Mouse (Mus musculus): ENCODE data around the gene Grk4. TPM values are rescaled to one million over a fixed set of nuclear protein-coding genes. Genes with fewer than 3 reads are reported as not detected.
"Not testable (repeated sequence)": the region's sequence is repeated elsewhere in the genome, so short reads cannot be mapped to it uniquely, and the experiment has no call there.

Grk4 gene
- polyA plus RNA-seq, 1 experiment from 2014 or later = 0.92 TPM

DNA sequence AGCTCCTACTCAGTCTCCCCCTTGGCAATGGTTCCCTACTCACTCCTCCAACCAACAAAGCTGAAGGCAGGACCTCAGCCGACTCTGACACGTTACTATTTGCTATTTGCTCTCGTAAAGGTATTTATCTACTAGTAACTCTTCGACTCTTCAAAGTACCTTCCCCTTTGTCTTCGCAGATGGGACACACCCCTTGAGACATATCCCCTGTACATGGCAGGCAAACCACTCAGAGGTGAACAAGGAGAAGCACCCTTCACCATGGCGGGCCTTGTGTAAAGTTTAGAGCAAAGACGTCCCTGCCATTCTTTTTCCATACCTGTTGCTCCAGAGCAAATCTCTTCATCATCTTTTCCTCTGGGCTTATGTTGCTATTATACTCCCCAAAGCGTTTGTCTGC is 2.6 kb upstream of the Grk4 start:
- WGBS = 92% methylated on average over 8 of the region's 8 CpGs
- DNase-seq (ENCODE audit: low spot score) = peak; percentile 51
- Histone ChIP-seq H3K36me3 (peaks cover 53% of the 10 kb centered on the region), H3K27ac (no peak overlapping the region), H3K4me1 (peaks cover 7% of the 10 kb centered on the region), H3K27me3 (ENCODE audit: insufficient read depth, poor library complexity, severe bottlenecking) (no peaks in the 10 kb centered on the region; the same call in 1 of the 2 replicates), H3K9me3 (no peaks in the 10 kb centered on the region), H3K4me3 (no peak overlapping the region)

DNA sequence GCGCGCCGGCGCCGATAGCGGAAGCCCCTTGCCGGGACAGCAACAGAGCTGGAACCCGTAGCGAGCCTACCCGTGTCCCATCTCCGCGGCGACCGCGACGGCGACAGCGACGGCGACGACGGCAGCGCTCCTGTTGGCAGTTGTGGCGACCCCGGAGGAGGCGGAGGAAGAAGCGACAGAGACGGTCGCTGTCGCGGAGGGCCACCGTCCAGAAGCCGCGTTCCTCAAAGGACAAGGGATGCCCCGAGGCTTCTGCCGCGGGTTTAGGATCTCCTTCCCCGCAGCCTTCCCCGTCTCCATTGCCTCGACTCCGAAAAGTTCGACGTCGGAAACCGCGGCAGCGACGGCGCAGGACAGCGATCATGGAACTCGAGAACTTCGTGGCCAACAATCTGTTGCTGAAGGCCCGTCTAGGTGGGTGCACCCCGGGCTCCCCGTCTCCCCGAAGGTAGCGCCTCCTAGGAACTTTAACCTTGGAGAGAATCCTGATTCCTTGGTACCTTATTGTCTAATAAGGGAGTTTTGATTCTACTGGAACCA is 482 bp downstream of the Grk4 start:
- H3K27me3 ChIP-seq (ENCODE audit: insufficient read depth, poor library complexity, severe bottlenecking) = no peaks in the 10 kb centered on the region; the same call in 1 of the 2 replicates
- H3K36me3 ChIP-seq = peaks cover 22% of the 10 kb centered on the region
- no peak for DNase-seq (ENCODE audit: low spot score)
- WGBS = under 1% methylated on average over 57 of the region's 57 CpGs
- peaks cover 7% of the 10 kb centered on the region for H3K4me1 ChIP-seq
- H3K27ac ChIP-seq = peak overlapping the region; percentile 93
- peak overlapping the region; percentile 71 for H3K4me3 ChIP-seq
- no peaks in the 10 kb centered on the region for H3K9me3 ChIP-seq

DNA sequence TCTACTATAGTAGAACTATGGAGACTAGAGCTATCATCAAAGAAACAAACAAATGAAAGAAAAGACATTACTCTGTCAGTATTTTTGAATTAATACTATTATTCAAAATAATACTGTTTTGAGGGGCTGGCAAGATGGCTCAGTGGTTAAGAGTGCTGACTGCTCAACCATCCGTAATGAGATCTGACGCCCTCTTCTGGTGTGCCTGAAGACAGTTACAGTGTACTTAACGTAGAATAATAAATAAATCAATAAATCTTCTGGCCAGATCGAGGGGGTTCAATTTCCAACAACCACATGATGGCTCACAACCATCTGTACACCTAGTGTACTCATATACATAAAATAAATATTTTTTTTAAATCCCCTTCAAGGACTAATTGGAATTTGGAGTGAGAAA is 1.7 kb downstream of the Grk4 start:
- H3K36me3 ChIP-seq = peaks cover 10% of the 10 kb centered on the region; the same call in 1 of the 2 replicates
- 81% methylated on average over 4 of the region's 4 CpGs for WGBS

DNA sequence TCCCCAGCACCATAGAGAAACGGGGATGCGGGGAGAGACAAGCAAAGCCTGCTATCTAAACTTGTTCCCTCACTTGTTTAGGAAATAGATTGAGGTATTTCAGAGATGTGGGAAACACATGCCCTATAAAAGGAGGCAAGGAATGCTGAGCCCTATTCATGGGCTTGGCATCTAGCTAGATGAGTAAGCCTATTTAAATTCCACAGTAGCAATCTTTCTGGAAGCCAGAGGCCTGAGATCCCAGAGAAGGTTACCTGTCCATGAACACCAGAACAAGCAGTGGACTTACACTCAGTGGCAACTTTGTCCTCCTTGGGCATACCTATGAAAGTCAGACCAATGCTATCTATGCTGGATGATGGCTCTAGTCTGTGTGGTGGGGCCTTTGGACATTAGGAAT is 3.1 kb downstream of the Grk4 start:
- no peaks in the 10 kb centered on the region; the same call in 1 of the 2 replicates for H3K27me3 ChIP-seq (ENCODE audit: insufficient read depth, poor library complexity, severe bottlenecking)
- 91% methylated on average over 2 of the region's 2 CpGs for WGBS
- no peak overlapping the region for H3K27ac ChIP-seq
- no peaks in the 10 kb centered on the region for H3K9me3 ChIP-seq
- peaks cover 7% of the 10 kb centered on the region for H3K4me1 ChIP-seq
- H3K36me3 ChIP-seq = 0 out of 2 replicates have a peak, but pooled peaks cover under 1% of the 10 kb centered on the region
- no peak for DNase-seq (ENCODE audit: low spot score)
- H3K4me3 ChIP-seq = no peak overlapping the region

More for the DNA sequence above, 1.7 kb downstream of the Grk4 start:
- Histone ChIP-seq H3K27me3 (ENCODE audit: insufficient read depth, poor library complexity, severe bottlenecking) (no peaks in the 10 kb centered on the region; the same call in 1 of the 2 replicates), H3K27ac (no peak overlapping the region), H3K4me3 (no peak overlapping the region), H3K9me3 (no peaks in the 10 kb centered on the region), H3K4me1 (peaks cover 7% of the 10 kb centered on the region)
- DNase-seq (ENCODE audit: low spot score) = no peak

DNA sequence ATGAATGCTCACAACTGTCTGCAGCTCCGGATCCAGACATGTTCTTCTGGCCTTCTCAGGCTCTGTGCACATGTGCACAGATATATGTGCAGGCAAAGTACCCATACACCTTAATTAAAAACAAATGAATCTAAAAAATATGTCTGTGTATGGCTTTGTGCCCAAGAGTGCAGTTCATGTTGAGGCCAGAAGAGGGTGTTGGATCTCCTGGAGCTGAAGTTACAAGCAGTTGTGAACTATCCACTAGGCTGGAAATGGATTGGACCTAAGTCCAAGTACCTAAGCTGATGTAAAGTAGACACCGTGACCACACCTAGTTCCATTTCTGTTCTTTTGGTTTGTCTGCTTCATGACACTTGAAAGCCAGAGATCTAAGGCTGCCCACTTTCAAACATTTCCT is 9.3 kb downstream of the Grk4 start:
- Histone ChIP-seq H3K27me3 (ENCODE audit: insufficient read depth, poor library complexity, severe bottlenecking) (no peaks in the 10 kb centered on the region), H3K9me3 (no peaks in the 10 kb centered on the region)
- 76% methylated on average over 2 of the region's 2 CpGs for WGBS

DNA sequence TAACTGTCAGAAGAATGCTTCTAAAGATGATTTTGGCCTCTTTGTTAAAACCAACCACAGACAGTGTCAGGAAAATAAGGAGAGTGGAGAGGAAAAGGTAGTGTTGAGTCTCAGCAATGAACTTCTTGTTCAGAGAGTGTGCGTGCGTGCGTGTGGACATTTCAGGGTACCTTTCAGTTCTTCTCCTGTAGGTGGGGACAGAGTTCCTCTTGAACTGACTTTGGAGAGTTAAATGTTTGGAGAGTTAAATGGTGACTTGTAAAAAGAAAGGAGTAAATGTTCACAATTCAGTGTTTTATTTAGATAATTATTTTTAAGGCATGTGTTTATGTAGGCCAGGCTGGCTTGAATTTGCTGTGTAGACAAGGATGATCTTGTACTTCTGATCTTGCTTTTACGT is 10.1 kb downstream of the Grk4 start:
- no peaks in the 10 kb centered on the region for H3K27me3 ChIP-seq (ENCODE audit: insufficient read depth, poor library complexity, severe bottlenecking)
- no peak overlapping the region for H3K4me3 ChIP-seq
- no peak overlapping the region for H3K27ac ChIP-seq
- no peaks in the 10 kb centered on the region for H3K4me1 ChIP-seq
- WGBS = 84% methylated on average over 4 of the region's 4 CpGs
- DNase-seq (ENCODE audit: low spot score) = no peak
- no peaks in the 10 kb centered on the region for H3K9me3 ChIP-seq
- peaks cover 7% of the 10 kb centered on the region for H3K36me3 ChIP-seq

More for the DNA sequence above, 9.3 kb downstream of the Grk4 start:
- Histone ChIP-seq H3K36me3 (peaks cover 7% of the 10 kb centered on the region), H3K4me1 (no peaks in the 10 kb centered on the region), H3K27ac (no peak overlapping the region), H3K4me3 (no peak overlapping the region)
- no peak for DNase-seq (ENCODE audit: low spot score)

DNA sequence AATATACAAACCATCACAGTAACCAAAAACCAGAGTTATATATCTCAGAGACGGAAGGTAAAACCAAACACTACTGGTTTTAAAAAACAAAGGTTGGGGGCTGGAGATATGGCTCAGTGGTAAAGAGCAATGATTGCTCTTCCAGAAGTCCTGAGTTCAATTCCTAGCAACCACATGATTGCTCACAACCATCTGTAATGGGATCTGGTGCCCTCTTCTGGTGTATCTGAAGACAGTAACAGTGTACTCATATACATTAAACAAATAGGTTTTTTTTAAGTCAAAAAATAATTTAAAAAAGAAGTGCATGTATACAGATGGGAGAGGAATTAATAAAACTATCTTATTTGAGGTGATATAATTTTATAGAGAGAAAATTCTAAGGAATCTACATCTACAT is 29.7 kb downstream of the Grk4 start:
- H3K27ac ChIP-seq = no peak overlapping the region
- WGBS = 89% methylated on average over 1 of the region's 1 CpGs
- no peaks in the 10 kb centered on the region for H3K9me3 ChIP-seq
- H3K36me3 ChIP-seq = no peaks in the 10 kb centered on the region
- H3K4me3 ChIP-seq = no peak overlapping the region
- no peak for DNase-seq (ENCODE audit: low spot score)
- no peaks in the 10 kb centered on the region for H3K4me1 ChIP-seq
- H3K27me3 ChIP-seq (ENCODE audit: insufficient read depth, poor library complexity, severe bottlenecking) = no peaks in the 10 kb centered on the region

DNA sequence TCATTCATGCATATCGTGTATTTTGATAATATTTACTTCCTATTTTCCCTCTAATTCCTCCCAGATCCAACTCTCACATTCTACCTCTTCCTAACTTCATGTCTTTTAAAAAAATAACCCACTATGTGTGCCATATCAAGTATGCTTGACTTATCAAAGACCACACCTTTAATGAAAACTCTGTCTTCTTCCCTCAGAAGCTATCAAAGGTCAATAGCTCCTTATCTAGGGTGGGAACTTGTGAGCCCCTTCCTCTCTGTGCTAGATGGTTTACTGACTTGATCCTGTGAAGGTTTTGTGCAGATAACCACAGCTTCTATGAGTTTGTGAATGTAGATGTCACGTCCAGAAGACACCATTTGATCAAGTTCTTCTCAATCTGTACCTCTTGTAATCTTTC is 32.6 kb downstream of the Grk4 start:
- Histone ChIP-seq H3K4me3 (no peak overlapping the region), H3K4me1 (no peaks in the 10 kb centered on the region)
- 64% methylated on average over 2 of the region's 2 CpGs for WGBS

DNA sequence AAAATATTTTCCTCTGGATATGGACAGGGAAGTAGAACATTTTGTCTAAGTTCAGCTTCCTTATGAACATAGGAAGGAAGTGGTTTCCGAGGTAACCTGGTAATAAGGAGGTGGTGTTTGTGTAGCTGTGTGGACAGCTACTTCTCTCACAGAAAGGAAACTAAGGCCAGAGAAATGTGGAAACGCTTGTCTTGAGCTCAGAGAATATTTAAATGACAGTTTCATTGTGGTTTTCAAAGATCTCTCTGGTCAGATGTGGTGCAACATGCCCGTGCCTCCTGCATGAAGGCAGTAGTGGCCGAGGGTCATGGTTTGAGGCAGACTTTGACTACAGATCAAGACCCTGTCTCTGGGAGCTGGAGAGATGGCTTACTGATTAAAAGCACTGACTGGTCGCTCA is 35.3 kb downstream of the Grk4 start:
- no peaks in the 10 kb centered on the region for H3K36me3 ChIP-seq
- H3K27ac ChIP-seq = no peak overlapping the region
- no peaks in the 10 kb centered on the region for H3K27me3 ChIP-seq (ENCODE audit: insufficient read depth, poor library complexity, severe bottlenecking)
- 73% methylated on average over 5 of the region's 5 CpGs for WGBS
- H3K4me3 ChIP-seq = no peak overlapping the region
- no peaks in the 10 kb centered on the region for H3K9me3 ChIP-seq
- H3K4me1 ChIP-seq = no peaks in the 10 kb centered on the region
- DNase-seq (ENCODE audit: low spot score) = no peak

More for the DNA sequence above, 32.6 kb downstream of the Grk4 start:
- H3K36me3 ChIP-seq = no peaks in the 10 kb centered on the region
- H3K9me3 ChIP-seq = no peaks in the 10 kb centered on the region
- no peak overlapping the region for H3K27ac ChIP-seq
- DNase-seq (ENCODE audit: low spot score) = no peak
- no peaks in the 10 kb centered on the region for H3K27me3 ChIP-seq (ENCODE audit: insufficient read depth, poor library complexity, severe bottlenecking)

DNA sequence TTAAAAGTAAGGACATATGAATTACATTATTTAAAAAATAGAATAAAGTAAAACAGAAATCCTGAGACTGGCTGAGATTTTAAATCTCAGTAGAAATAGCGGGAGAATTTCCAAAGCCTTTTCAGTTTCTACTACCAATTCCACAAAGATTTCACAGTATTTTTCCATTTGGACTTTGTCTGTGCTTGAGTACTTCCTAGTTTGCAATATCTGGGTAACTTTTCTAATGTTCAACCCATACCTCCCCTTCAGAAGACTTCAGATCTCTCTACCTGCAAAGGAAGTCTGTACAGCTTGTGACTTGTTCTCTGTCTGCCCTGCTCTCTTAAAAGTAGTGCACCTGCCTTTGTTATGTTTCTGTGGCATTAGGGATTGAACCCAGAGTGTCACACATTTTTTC is 48.3 kb downstream of the Grk4 start:
- Histone ChIP-seq H3K4me1 (no peaks in the 10 kb centered on the region), H3K9me3 (no peaks in the 10 kb centered on the region), H3K36me3 (no peaks in the 10 kb centered on the region), H3K4me3 (no peak overlapping the region), H3K27ac (no peak overlapping the region), H3K27me3 (ENCODE audit: insufficient read depth, poor library complexity, severe bottlenecking) (no peaks in the 10 kb centered on the region)
- whole genome bisulfite sequencing = 87% methylated on average over 1 of the region's 1 CpGs
- no peak for DNase-seq (ENCODE audit: low spot score)

DNA sequence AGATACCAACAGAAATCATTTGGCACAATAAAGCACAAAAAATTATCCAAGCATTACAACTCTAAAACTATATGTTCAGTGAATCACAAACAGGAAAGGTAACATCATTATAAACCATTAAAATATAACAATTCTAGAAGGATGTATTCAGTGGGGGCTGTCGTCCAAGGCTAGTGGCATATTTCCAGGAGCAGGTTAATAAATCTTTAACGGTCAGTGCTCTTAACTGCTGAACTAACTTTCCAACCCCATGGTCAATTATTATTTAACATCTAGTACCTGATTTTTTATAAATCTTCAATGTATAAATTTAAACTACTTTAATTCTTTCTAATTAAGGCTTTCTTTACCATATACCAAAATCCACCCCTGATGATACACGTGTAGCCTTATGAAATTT is 54.2 kb downstream of the Grk4 start:
- WGBS = 79% methylated on average over 3 of the region's 3 CpGs
- H3K4me1 ChIP-seq; H3K9me3 ChIP-seq; H3K27ac ChIP-seq; DNase-seq (ENCODE audit: low spot score); H3K27me3 ChIP-seq (ENCODE audit: insufficient read depth, poor library complexity, severe bottlenecking); H3K36me3 ChIP-seq; H3K4me3 ChIP-seq: not testable (repeated sequence)

DNA sequence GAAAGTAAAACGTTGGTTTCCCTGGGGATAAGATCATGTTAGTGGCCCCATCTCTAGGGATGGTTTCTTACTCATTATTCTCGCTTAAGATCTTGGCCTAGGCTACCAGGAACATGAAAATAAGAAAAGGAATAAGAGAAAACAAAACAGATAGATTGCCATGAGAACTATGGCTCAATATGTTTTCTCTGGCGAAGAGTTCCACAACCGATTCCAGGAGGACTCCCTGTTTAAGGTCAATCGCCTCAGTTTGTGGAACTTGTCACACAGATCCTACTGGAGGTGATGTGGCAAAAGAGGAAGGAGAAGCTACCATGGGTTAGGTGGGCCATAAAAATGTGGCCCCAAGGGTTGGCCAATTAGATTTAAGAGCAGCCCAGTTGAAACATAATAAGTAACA is 54.6 kb downstream of the Grk4 start:
- no peak for DNase-seq (ENCODE audit: low spot score)
- Histone ChIP-seq H3K4me3 (no peak overlapping the region), H3K27me3 (ENCODE audit: insufficient read depth, poor library complexity, severe bottlenecking) (no peaks in the 10 kb centered on the region), H3K36me3 (no peaks in the 10 kb centered on the region), H3K4me1 (no peaks in the 10 kb centered on the region), H3K27ac (no peak overlapping the region), H3K9me3 (no peaks in the 10 kb centered on the region)
- WGBS = 78% methylated on average over 5 of the region's 5 CpGs

DNA sequence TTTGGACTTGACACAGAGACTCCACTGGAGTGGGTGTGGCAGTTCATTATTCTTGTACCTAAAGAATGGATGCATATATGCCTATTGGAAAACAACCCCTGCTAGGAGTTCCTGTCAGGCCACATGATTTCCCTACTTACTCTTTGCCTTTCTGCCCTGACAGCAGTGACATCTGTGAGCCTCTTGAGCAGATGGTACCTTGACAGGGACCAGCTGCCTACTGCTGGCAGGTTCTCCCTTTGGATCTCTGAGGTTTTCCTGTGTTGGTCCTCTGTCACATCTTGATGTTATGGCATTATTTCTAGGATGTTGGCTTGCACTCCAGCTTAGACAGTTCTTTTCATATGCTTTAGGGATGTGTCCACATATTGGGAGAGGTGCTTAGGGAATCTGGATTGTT is 69.0 kb downstream of the Grk4 start:
- H3K36me3 ChIP-seq = no peaks in the 10 kb centered on the region
- H3K4me1 ChIP-seq = no peaks in the 10 kb centered on the region
- no peak overlapping the region for H3K4me3 ChIP-seq
- no peaks in the 10 kb centered on the region for H3K27me3 ChIP-seq (ENCODE audit: insufficient read depth, poor library complexity, severe bottlenecking)
- H3K9me3 ChIP-seq = no peaks in the 10 kb centered on the region
- no peak for DNase-seq (ENCODE audit: low spot score)
- H3K27ac ChIP-seq = no peak overlapping the region

DNA sequence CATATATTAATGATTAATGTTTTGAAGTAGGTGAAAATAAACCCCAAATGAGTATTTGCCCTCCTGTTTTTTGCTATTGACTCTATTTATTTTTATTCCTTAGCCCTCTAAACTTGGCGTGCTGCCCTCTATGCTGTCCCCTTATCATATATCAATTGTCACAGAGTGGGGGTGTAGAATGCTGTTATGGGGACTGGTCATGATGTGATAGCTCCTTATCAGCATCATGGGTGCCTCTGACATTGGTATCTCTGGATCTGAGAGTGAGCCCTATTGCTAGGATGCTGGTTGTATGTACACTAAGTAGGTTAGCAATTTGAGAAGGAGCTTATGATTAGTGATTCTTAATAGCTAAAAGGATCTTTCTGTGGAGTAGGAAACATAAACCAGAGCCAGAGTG is 70.1 kb downstream of the Grk4 start:
- Histone ChIP-seq H3K4me3 (no peak overlapping the region), H3K27ac (no peak overlapping the region), H3K36me3 (no peaks in the 10 kb centered on the region), H3K4me1 (no peaks in the 10 kb centered on the region), H3K9me3 (no peaks in the 10 kb centered on the region), H3K27me3 (ENCODE audit: insufficient read depth, poor library complexity, severe bottlenecking) (no peaks in the 10 kb centered on the region)
- no peak for DNase-seq (ENCODE audit: low spot score)
- 35% methylated on average over 1 of the region's 1 CpGs for WGBS

Data from heart, embryonic 10.5 days (tissue).